Mouse (Mus musculus) erythroblast, embryonic 14.5 days (primary cell): ENCODE results near the gene Bmp3. TPM values are rescaled to one million over a fixed set of nuclear protein-coding genes. Genes with fewer than 3 reads are reported as not detected.

Experiments
- H3K27me3 ChIP-seq: 2 replicates; pipeline ENCODE4 v1.6.1; 2012; ENCODE audit warnings: inconsistent platforms; ENCODE audit not compliant: control insufficient read depth
- H3K36me3 ChIP-seq: 2 replicates; pipeline ENCODE4 v1.6.1; 2012; ENCODE audit warnings: mild to moderate bottlenecking, inconsistent platforms; ENCODE audit not compliant: control insufficient read depth
- H3K4me1 ChIP-seq: 2 replicates; pipeline ENCODE4 v1.6.1; 2012; ENCODE audit warnings: inconsistent platforms; ENCODE audit not compliant: control insufficient read depth
- H3K4me3 ChIP-seq: replicated peaks from 2 replicates; pipeline ENCODE3; 2012; ENCODE audit warnings: moderate library complexity, mild to moderate bottlenecking, inconsistent platforms
- H3K9me3 ChIP-seq: 2 replicates; pipeline ENCODE4 v1.6.1; 2012; ENCODE audit warnings: low read length, inconsistent platforms, mixed read lengths; ENCODE audit not compliant: control insufficient read depth
- GATA1 ChIP-seq: IDR thresholded peaks from 2 replicates; pipeline ENCODE4 v1.6.1; 2012; ENCODE audit warnings: low read length, inconsistent platforms, mixed read lengths
- TAL1 ChIP-seq: IDR thresholded peaks from 3 replicates; pipeline ENCODE4 v1.6.1; 2012; ENCODE audit warnings: low read length, inconsistent platforms, mixed read lengths
- polyA plus RNA-seq: library from polyadenylated mRNA; stranded (reverse); fragments of >175 nt; gene quantifications from 2 replicates; pipeline ENCODE4 v1.2.3, GENCODE M21; 2012

The Bmp3 gene
- polyA plus RNA-seq, 1 experiment, result not detected

GRCm38 (mm10) chr5:98890544-98891050 is 36.4 kb downstream of the Bmp3 start:
- Histone ChIP-seq H3K27me3 (no peaks in the 10 kb centered on the region), H3K36me3 (no peaks in the 10 kb centered on the region), H3K4me1 (no peaks in the 10 kb centered on the region), H3K9me3 (no peaks in the 10 kb centered on the region), H3K4me3 (no peak overlapping the region)
- no peak for TF ChIP-seq GATA1
- TF ChIP-seq TAL1, result no peak

GRCm38 (mm10) chr5:98894281-98894680 is 40.1 kb downstream of the Bmp3 start:
- no peaks in the 10 kb centered on the region for H3K27me3 ChIP-seq
- no peaks in the 10 kb centered on the region for H3K9me3 ChIP-seq
- no peaks in the 10 kb centered on the region for H3K4me1 ChIP-seq
- TF ChIP-seq TAL1, result no peak
- no peak for TF ChIP-seq GATA1
- H3K4me3 ChIP-seq, result no peak overlapping the region
- H3K36me3 ChIP-seq, result no peaks in the 10 kb centered on the region

GRCm38 (mm10) chr5:98897946-98898345 is 43.7 kb downstream of the Bmp3 start:
- Histone ChIP-seq H3K27me3 (no peaks in the 10 kb centered on the region), H3K36me3 (no peaks in the 10 kb centered on the region), H3K4me1 (no peaks in the 10 kb centered on the region), H3K4me3 (no peak overlapping the region), H3K9me3 (no peaks in the 10 kb centered on the region)
- TF ChIP-seq GATA1, result no peak
- no peak for TF ChIP-seq TAL1

- Histone ChIP-seq H3K27me3 (no peaks in the 10 kb centered on the region), H3K4me3 (no peak overlapping the region), H3K36me3 (no peaks in the 10 kb centered on the region), H3K9me3 (no peaks in the 10 kb centered on the region), H3K4me1 (no peaks in the 10 kb centered on the region)
- TF ChIP-seq TAL1 (no peak), GATA1 (no peak)
Observed at GRCm38 (mm10) chr5:98900926-98901325, 46.7 kb downstream of the Bmp3 start.

- H3K4me1 ChIP-seq, result no peaks in the 10 kb centered on the region
- no peaks in the 10 kb centered on the region for H3K9me3 ChIP-seq
- H3K4me3 ChIP-seq, result no peak overlapping the region
- no peaks in the 10 kb centered on the region for H3K27me3 ChIP-seq
- TF ChIP-seq TAL1 (no peak), GATA1 (no peak)
- H3K36me3 ChIP-seq, result no peaks in the 10 kb centered on the region
Observed at GRCm38 (mm10) chr5:98902339-98902738, 48.1 kb downstream of the Bmp3 start.

GRCm38 (mm10) chr5:98918716-98919115 is 64.5 kb downstream of the Bmp3 start:
- Histone ChIP-seq H3K36me3 (no peaks in the 10 kb centered on the region), H3K4me1 (no peaks in the 10 kb centered on the region), H3K9me3 (peaks cover 5% of the 10 kb centered on the region; the same call in 1 of the 2 replicates), H3K27me3 (no peaks in the 10 kb centered on the region), H3K4me3 (no peak overlapping the region)
- no peak for TF ChIP-seq TAL1
- no peak for TF ChIP-seq GATA1

- H3K27me3 ChIP-seq, result no peaks in the 10 kb centered on the region
- TF ChIP-seq GATA1 (no peak), TAL1 (no peak)
- H3K4me1 ChIP-seq, result no peaks in the 10 kb centered on the region
- no peaks in the 10 kb centered on the region for H3K36me3 ChIP-seq
- H3K9me3 ChIP-seq, result peaks cover 5% of the 10 kb centered on the region; the same call in 1 of the 2 replicates
- H3K4me3 ChIP-seq, result no peak overlapping the region
Observed at GRCm38 (mm10) chr5:98921608-98922007, 67.4 kb downstream of the Bmp3 start.

- no peaks in the 10 kb centered on the region for H3K36me3 ChIP-seq
- no peaks in the 10 kb centered on the region for H3K27me3 ChIP-seq
- TF ChIP-seq GATA1 (no peak), TAL1 (no peak)
- H3K4me1 ChIP-seq, result no peaks in the 10 kb centered on the region
- H3K4me3 ChIP-seq, result no peak overlapping the region
- H3K9me3 ChIP-seq, result peaks cover 2% of the 10 kb centered on the region; the same call in 1 of the 2 replicates
Observed at GRCm38 (mm10) chr5:98922921-98923320, 68.7 kb downstream of the Bmp3 start.

Other genes with a start within 250 kb of the Bmp3 start
- 0.14 TPM in 1 of 2 replicates, not detected in the other for gene Prkg2, start 182.9 kb downstream of the Bmp3 start, polyA plus RNA-seq